Mouse (Mus musculus) natural killer cell, adult 2 months (primary cell): ENCODE results near the gene Sdsl.

Experiments
- DNase-seq, 2 experiments: peaks; one replicate each; pipeline ENCODE4 v3.0.0; 2022; ENCODE audit warnings: low spot score in 2 of 2

The Sdsl gene

DNA sequence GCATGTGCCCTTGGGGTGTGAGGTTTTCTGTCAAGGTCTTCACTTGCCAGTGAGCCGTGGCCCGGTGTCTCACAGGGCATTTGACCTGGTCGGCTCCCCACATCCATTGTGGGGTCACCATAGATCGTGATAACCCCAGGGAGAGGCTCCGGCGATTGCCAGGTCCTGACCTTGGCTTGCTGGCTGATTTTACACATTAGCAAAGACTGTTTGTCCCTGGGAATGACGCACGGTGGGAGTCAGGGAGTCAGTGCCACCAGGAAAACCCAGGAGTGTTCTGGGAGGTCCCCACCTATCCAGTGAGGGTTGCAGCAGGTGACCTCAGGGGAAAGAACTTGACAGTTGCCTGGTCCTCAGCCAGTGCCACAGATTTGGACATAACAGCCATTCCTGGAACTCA is at the start of gene Sdsl:
Gene Sdsl, minus strand, starts transcription at position 41 of the 400 bp plus-strand sequence.
- DNase-seq = no peak

DNA sequence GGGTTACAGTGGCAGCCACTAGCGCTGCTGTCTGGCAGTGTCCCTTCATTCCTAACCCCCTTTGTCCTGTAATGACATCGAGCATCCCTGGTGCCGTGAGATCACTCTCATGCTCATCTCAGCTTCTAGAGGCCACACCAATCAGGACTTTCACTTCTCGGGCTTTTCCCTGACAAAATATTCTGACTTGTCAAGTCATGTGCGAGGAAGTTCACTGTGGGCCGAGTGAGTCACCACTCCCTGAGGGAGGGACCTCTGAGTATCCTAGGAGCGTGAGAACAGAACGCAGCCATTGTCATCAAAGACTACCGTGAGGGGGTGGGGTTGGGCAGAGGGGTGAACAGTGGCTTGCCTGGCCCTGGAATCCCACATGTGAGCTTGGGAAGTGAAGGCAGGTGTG is 44.9 kb upstream of the Sdsl start:
- DNase-seq = no peak

DNA sequence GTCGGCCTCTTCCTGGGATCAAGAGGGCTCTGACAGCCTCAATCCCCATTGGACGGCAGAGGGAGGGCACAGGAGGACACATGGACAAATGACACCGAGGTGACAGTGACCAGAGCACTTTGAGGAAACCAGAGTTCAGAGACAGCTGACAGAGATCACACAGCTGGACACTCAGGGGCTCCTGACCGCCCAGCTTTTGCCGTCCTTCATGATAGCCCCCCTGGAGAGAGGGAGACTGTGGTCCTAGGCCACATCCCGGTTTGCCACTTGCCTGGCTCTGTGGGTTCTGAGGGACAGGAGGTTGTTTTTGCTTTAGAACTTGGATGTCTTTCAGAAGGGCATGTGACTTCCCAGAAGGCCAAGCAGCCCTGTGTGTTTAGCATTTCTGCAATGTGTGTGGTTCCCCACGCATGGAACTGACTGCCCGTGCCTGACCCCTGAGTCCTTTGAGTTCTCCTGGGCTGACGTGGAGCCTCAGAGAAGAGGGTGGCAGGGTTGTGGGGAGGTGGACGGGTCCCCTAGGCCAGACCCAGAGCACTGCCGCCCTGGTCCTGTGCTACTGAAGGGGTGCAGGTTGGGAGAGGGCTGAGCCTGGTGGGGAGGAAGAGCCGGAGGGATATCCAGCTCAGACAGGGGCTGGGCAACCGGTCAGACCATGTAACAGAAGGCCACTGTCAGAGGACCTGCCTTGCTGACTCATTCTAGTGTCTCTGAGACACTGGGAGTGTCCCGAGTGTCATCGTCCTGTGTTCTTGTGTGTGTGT is 43.8 kb upstream of the Sdsl start:
- DNase-seq = no peak

DNA sequence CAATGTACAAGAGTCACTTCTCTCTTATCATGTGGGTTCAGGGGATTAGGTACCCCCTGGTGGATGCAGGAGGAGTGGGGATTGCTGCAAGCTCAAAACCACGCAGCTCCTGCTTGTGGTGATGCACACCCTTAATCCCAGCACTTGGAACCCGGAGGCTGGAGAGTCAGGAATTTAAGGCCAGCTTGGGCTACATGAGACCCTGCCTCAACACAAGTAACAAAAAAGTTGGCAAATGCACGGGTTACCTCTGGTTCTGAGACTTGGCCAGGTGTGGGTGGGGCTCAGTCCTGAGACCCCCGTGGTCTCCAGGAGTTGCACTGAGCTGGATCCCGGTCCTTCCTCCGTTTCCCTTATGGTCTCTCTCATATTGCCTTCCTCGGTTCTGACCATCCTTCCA is 42.8 kb upstream of the Sdsl start:
- no peak for DNase-seq

GRCm38 (mm10) chr5:120514754-120515153 is 42.1 kb upstream of the Sdsl start:
- no peak for DNase-seq

DNA sequence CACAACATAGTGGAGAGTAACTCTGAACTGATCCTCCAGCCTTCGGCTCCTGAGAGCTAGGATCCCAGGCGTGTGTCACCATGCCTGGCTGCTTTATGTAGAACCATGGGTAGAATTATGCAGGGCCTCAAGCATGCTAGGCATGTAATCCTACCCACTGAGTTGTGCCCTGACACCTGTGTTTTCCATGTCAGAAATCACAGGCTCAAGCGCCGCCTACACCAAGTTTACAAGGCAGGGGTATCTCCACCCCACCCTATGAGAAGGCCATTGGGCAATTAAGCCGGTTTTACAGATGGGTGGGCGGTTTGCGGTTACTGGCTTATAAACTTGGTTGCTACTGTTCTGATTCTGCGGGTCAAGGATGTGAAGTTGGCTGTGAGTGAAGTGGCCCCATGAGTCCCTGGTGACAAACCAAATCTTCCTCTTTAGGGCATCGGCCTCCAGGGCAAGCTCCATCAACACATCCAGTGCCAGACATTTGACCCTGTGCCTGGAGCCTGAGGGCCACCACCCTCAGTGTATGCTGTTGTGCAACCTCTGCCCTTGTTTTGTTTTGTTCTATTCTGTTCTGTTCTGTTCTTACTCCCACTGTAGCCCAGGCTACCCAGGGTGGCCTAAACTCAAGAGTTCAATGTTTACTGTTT is 41.5 kb upstream of the Sdsl start:
- DNase-seq = no peak

GRCm38 (mm10) chr5:120512911-120513555 is 40.4 kb upstream of the Sdsl start:
- DNase-seq = no peak

DNA sequence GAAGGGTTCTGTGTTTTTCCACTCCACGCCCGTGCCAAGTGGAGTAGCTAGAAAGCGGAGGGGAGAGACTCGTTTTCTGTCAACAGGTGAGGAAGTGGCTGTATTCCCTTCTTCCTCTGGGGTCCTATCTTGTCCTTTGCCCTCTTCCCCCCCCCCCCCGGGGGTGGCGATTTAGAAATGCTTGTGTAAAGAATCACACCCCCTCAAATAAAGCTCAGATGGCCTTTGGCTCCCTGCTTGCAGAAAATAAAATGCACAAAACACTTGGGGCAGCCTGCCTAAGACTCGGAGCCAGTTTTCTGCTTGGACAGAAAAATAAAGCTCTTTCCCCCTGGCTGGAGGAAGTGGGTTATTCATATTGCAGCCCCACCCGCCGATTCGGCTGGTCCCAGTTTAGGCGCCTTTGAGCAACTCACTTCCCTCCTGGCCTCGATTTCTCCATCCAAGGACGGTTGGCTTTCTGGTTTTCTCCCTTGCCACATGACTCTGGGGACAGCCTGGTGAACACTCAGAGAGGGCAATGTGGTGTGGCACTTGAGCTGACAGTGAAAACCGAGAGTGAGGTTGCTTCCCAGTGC is 39.1 kb upstream of the Sdsl start:
- no peak for DNase-seq

DNA sequence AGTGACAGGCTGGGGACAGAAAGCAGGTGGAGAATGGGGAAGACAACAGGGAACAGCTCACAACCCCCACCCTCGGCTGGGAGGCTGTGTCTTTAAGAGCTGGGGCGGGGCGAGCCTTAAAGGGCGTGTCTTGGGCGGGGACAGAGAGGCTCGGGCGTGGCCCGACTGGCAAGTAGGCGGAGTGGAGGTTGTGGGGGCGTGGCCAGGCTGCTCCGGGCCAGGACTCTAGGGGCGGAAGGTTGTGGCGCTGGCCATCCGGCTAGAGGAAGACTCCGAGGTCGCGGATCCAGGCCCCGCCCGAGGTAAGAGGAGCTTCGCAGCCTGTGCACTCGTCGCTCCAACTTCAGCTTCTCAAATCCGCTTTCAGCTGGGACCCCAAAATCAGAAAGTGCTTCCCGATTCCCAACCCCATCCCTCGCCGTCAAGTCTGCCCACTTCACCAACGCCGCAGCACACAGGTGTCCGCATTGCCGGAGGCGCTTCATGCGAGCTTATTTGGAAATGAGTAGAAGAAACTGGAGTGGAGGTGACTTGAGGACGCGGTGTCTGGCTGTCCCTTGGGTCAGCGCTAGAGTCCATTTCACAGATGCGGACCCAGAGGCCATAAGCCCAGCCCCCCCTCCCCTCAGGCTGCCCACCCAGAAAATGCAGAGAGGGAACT is 38.5 kb upstream of the Sdsl start, which contains the start of gene Slc8b1:
Gene Slc8b1, plus strand, starts transcription at position 187 of the 661 bp plus-strand sequence.
- peak; percentile 96 to 97 for DNase-seq

DNA sequence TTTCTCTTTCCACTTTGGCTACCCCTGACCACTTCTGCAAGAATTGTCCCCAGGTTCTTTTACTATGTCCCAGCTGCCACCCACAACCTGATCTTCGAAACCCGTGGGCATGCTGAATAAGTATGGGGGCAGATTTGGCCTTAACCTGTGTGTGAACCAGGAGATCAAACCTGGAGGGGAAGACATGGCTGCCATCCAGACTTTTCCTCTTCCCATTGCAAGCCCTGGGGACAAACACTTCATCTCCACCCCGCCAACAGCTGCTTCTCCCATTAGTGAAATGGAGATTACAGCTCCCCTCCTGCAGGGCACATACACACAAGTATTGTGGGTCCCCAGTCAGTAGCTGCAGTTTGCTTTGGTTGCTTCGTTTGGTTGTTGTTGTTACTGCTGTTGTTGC is 34.7 kb upstream of the Sdsl start:
- no peak for DNase-seq

DNA sequence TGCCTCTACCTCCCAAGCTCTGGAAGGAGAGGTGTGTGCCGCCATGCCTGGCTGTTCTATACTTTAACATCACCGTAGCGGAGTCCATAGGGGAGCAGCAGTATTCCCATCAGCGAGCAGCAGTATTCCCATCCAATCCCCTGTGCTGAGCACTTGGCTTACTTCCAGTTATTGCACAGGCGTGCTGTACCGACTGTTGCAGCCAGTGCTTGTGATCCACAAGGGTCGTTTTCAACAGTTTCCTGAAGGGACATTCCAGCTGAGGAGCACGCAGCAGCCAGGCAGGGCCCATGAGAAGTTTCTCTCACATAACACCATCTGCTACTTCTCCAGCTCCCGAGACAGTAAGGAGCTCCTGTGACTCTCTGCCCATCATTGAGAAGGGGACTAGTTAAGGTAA is 33.9 kb upstream of the Sdsl start:
- no peak for DNase-seq

GRCm38 (mm10) chr5:120505781-120506180 is 33.2 kb upstream of the Sdsl start:
- no peak for DNase-seq

GRCm38 (mm10) chr5:120505368-120505767 is 32.8 kb upstream of the Sdsl start:
- peak; percentile 51 to 64 for DNase-seq

GRCm38 (mm10) chr5:120503144-120503795 is 30.7 kb upstream of the Sdsl start, which contains the start of gene Plbd2:
TSS of gene Plbd2 (minus strand) at chr5:120503625.
- DNase-seq = peak; percentile 68 to 77

- DNase-seq = no peak
These were observed 30.1 kb upstream of the Sdsl start for GRCm38 (mm10) chr5:120502675-120503143.

DNA sequence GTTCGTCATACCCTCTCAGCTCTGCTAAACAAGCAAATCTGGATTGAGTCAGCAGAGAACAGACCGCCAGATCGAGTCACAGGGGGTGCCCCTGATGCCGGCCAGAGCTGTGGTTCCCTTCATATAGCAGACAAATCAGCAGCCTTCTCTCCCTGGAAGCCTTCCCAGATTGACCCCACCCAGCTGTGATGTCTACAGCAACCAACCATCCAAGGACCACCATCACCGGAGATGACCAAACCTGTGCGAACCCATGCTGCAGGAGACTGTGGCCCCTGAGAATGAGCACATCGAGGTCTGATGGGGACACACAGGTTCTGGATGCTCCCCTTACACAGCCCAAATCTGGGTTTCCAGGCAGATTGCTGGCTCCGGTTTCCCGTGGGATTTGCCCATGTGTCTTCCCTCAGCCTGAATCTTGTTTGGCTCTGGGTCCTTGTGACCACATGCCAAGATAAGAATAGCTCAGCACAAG is 29.6 kb upstream of the Sdsl start:
- no peak for DNase-seq

- DNase-seq = peak in 1 of 2 experiments; percentile 36
These were observed 28.0 kb upstream of the Sdsl start for GRCm38 (mm10) chr5:120500609-120501008.

- no peak for DNase-seq
These were observed 26.6 kb upstream of the Sdsl start for GRCm38 (mm10) chr5:120499202-120499601.

DNA sequence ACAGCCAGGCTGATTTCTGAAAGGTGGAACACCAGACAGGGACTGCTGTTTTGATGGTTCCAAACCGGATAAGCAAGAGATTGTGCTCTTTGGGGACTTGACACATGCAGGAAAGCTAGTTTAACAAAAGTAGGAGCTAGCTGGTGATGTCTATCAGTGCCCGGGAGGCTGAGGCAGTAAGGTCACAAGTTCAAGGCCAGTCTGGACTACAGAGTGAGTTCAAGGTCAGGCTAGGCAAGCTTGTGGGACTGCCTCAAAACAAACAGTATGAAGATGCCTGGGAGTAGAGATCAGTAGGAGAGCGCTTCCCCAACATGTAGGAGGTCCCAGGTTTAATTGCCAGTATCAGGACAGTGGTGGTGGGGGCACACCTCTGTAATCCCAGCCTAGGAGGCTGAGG is 24.5 kb upstream of the Sdsl start:
- DNase-seq = no peak

GRCm38 (mm10) chr5:120495703-120496226 is 23.2 kb upstream of the Sdsl start:
- no peak for DNase-seq
